Mouse (Mus musculus) small intestine, adult 2 months (tissue): ENCODE measurements around the gene Emp1.

ENCODE experiments used
- CTCF ChIP-seq: fragments of 200-500 bp; IDR thresholded peaks from 2 replicates; pipeline ENCODE4 v1.5.1; 2012; ENCODE audit warnings: low read depth, mild to moderate bottlenecking, control low read depth, inconsistent platforms, low read length, moderate library complexity, mixed read lengths; ENCODE audit not compliant: insufficient replicate concordance, insufficient read length; ENCODE audit errors: extremely low read depth
- POLR2A ChIP-seq: fragments of 200-500 bp; IDR thresholded peaks from 2 replicates; pipeline ENCODE4 v1.6.1; 2012; ENCODE audit warnings: low read depth, mild to moderate bottlenecking, control low read depth, inconsistent platforms, low read length, moderate library complexity

- TF ChIP-seq CTCF (no peak), POLR2A (no peak)
Observed at GRCm38 (mm10) chr6:135362098-135362458, 267 bp upstream of the Emp1 start.
